Mouse (Mus musculus) adrenal gland, postnatal 25 days (tissue): ENCODE results near the gene Tbc1d10c. TPM values are rescaled to one million over a fixed set of nuclear protein-coding genes. Genes with fewer than 3 reads are reported as not detected.

Experiments used
- DNase-seq: peaks from one replicate; pipeline ENCODE4 v3.0.0; 2021; ENCODE audit warnings: mixed read lengths
- total RNA-seq: library from RNA; stranded (reverse); gene quantifications from 2 replicates; pipeline ENCODE4 v1.2.3, GENCODE M21; 2021

Gene Tbc1d10c
- total RNA-seq, 1 experiment from 2014 or later = 1.0 TPM

DNA sequence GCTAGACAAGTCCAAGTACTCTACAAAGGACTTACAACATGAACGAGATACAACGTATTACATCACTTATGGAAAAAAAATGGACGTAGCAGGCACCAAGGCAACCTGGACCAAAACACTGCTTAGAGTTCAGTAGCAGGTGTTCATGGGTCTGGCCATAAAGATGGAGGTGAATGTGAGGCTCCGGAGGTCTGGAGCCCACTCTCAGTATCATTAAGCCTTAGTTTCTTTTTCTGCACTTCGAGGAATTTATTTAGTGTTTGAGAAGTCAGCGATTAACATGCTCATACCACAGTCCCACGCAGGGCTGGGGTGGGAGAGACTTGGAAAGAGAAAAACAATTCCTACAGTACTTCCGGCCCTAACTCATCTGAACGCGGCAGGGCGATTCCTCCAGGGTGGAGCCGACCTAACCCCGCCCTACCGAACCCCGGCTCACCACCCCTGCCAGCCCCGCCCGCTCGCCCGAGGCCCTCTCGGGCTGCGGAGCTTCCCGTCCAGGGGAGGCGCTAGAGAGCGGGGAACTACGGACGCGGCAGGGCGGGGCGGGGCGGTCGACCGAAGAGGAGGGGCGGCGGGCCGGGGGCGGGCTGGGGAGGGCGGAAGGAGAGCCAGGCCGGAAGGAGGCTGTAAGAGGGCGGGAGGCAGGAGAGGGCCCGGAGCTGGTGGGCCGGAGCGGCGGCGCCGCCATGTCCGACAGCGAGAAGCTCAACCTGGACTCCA lies 605 bp upstream of the Tbc1d10c start, which contains the start of gene Ppp1ca:
Ppp1ca (plus strand) TSS at position 538 of the 723 bp plus-strand sequence.
- peak; percentile 99 for DNase-seq

DNA sequence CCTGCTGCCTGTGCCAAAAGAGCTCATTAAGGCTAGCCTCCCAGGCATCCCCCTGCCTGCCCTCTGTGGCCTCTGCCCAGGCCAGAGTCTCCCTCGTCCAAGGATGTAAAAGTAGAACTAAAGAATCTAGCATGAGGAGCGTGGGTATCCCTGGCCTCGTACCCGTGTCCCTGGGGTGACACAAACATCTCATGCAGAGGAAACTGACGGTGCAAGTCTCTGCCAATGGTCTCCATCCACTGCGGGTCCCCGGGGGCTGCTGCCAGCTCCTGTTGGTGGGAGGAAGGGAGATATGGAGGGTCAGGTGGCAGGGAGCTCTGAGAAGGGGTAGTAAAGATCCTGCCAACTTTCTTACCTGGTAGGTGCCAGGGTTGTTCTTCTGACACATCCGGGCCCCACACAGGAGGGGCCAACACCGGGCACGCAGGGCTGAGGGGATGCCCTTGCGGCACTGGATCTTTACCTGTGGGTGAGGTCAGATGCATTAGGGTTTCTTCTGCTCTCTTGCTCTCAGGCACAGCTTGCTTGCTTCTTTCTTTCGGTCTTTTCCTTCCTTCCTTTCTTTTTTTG lies 1.9 kb downstream of the Tbc1d10c start:
- no peak for DNase-seq

DNA sequence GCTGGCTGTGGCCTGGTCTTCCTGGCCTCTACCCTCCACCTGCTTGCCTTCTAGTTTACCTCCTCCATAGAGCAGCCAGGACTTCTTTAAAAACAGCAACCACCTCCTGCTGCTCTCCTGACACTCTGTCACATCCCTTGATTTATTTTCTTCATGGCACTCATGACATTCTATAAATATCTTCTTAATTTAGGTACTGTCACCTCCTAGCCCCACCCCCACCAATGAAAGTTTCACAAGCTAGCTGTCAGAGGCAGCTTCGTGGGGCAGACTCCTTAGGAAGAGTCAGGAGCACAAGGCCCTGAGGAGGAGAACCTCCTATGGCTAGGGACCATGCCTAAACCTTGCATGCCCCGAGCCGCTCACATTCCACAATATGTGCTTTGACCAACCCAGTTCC lies 3.8 kb downstream of the Tbc1d10c start:
- DNase-seq = no peak

DNA sequence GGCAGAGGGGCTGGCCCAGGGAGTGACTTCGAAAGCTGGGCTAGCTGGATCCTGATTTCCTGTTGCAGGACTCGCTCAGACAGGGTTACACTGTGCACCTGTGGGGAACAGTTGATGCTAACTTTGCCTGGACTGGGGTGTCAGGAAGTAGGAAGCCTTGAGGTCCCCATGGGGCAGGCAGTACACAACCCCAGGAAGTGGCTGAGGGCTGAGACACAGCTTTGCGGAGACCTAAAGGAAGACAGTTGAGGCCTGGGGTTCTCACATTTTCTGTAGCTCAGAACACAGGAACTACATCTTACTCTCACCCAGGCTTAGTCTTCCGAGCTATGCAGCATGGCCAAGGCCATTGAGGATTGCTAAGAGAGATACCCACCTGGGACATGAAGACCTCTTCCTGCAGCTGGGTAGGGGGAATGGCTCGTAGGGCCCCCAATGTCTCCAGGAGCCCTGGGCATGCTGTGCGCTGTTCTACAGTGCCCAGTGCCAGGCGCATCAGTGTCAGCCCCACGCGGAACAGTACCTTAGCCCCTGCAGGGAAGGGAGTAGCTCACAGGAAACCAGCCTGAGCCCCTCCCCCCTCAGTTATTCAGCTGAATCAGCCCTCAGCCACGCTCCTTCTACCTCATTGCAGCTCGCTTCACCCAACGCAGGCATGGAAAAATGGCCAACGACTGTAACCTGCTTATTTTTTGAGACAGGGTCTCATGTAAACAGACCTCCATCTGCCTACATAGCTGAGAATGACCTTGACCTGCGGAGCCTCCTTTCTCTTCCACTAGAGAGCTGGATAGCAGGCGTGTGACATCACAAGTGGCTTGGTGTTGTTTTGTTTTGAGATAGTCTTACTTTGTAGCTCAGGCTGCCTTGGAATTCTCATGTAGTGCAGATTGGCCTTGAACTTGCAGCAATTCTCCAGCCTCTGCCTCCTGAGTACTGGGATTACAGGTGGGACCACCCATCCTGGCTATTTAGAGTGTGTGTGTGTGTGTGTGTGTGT lies 5.8 kb downstream of the Tbc1d10c start:
- DNase-seq = no peak

DNA sequence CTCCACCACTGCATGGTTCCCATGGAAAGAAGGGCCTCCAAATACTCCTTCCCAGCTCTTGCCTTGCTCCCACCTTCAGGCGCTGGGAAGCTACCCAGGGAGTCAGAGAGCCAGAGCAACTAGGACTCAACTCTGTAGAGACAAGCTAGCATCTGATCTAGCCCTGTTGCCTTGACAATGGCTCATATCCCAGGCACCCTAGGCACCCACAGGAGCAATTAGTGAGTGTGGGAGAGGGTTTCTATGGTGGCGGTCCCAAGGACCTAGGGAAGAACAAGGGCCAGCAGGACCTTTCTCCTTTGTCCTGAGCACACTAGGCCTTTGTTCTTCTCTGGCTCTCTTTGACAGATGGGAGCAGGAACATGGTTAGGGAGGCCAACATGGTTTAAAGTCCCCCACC lies 7.4 kb downstream of the Tbc1d10c start:
- DNase-seq = no peak

DNA sequence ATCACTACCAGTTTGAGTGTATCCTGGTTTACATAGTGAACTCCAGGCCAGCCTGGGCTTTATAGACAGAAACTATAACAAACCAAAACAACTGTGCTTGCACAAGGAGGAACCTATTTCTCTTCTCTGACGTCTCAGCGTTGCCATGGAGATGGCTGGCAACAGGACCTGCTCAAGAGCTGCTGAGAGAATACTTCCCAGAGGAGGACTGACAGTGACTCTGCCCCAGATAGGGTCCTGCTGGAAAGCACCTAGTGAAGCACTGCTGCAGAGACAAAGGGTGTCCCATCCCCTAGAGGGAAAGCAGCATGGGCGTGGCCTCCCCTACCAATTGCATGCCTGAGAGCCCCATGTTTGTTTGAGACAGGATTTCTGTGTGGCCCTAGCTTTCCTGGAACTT lies 9.2 kb downstream of the Tbc1d10c start:
- DNase-seq = peak; percentile 69

DNA sequence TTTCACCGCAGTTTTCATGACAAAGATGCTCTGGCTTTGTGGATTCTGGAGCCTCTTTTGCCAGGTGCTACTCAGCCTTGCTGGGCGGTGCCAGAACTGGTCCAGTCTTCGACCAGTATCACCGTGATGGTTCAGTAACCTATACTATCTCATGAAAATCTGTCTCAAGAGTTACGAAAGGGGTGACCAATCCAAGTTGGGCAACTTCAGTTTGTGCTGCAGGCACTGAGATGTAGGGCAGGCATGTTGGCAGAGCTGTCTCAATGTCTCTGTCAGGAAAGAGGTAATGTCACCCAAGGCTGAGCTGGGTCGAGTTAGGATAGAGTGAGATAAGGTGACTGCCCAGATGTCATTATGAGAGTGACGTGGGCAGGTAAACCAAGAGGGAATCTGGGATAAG lies 10.7 kb downstream of the Tbc1d10c start:
- DNase-seq = no peak

DNA sequence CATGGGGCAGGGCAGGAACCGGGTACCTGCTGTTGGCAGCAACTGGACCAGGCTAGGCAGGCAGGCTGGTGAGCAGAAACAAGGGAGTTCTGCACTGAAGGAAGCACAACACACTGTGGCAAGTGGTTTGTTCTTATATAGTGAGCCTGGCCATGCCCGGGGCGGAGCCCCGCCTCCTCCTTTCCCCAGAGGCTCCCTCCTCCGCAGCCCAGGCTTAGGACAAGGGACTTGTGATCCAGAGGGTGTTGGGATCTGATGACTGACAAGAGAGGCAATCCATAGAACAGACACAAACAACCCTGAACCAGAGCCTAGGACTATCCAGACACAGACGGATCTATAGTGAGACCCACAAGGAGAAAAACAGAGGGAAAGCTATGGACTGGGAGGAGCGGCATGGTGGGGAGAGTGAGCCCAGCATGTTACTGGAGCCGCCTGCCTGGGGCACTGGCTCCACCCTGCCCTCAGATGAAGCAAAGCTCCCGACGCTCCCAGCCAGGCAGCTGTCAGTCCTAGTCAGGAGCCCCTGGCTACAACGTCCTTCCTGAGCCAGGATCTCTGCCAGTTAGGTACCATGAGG lies 15.6 kb downstream of the Tbc1d10c start, which contains the start of gene Carns1:
Carns1 (minus strand) TSS at position 112 of the 580 bp plus-strand sequence.
- no peak for DNase-seq

DNA sequence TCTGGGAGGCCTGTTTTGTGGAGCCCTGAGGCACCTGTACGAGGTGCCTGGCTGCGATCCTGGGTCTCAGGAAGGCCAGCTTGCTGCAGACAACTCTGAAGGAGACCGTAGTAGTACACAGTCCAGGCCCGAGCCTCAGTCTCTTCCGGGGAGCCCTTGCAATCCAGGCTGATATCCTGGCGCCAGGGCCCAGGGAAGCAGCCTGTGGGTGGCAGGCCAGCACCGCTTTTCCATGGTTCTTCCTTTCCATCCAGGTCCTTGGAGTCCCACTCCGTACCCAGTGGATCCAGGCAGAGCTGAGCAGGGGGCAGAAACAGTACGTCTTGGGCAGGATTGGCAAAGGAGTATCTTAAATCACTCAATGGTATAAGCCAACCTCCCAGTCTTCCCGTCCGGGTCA lies 18.2 kb downstream of the Tbc1d10c start:
- no peak for DNase-seq

DNA sequence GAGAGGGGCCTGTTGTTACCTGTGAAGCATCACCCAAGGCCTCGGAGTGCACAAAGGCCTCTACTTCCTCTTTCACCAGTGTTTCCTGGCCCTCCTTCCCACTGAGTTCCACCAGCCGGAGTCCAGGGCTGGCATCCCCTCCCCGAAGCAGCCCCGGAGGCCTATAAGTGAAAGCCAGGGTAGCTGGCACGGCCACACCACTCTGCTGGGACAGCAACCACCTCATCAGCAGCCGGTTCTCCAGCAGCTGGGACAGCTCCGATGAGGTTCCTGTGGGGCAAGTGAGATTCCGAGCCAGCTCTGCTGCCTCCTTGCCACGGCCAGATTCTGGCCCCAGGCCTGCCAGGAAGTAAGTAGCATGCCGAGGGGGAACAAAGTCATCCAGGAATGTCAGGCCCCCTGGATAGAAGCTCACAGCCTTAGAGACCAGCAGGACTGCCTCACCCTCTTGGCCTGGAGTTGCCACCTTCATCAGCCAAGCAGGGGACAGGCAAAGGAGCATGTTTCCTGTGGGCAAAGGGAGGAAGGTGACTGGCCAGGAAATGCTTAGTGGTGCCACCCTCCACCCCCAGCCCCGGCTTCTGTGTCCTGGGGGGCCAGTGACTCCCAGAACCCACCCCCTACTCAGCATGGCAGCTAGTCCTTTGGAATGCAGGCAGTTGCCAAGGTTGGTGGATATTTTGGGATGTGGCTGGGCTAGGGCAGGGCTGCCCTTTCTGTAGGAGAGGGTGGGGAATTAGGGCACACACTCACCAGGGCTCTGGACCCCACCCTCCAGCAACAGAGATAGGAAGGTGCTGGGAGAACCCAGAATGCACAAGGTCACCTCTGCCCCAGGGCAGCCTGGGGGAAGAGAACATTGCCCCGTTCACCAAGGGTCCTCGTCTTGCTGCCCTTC lies 19.4 kb downstream of the Tbc1d10c start:
- no peak for DNase-seq

DNA sequence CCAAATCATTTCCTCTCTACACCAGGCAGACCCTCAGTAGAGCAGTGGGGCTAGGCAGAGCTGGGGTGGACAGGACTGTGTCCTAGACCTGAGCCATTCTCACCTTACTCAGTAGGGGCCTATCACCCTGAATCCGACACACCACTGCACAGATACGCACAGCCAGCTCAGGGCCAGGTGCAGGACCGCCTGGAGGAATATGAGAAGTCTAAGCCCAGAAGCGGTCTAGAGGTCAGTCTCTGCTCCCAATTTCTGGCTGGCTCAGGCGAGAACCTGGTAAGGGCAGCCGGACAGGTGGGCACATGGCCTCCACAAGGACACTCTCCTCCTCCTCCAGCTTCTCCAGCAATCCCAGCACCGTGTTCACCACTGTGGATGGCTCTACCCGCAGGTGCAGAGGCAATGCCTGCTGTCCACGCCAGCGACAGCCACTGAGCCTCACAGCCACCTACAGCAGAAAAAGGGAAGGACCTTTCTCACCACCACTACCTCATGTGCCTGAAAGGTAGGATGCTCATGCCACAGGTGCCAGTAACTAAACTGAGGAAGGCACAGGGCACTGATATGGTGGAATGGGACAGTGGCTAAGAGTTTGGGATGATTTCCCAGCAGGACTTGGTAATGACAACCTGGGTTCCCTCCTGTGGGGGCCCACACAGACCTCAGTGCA lies 20.2 kb downstream of the Tbc1d10c start:
- no peak for DNase-seq

DNA sequence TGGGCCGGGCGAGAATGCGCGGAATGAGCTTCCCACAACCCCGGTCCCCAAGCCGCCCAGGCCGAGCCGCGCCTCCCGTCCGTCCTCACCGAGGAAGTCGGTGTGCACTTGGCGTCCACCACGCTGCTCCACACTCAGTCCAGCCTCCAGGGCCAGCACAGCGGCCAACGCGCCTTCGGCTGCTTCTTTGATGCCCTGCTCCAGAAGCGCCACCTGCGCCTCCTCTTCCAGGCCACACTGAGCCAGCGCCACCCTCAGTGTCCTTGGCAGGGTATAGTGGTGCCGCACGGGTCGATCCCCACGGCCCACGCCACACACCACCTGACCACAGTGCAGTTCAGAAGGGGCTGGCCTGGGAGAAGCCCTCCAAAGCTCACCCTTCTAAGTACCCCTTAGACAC lies 21.3 kb downstream of the Tbc1d10c start:
- no peak for DNase-seq

DNA sequence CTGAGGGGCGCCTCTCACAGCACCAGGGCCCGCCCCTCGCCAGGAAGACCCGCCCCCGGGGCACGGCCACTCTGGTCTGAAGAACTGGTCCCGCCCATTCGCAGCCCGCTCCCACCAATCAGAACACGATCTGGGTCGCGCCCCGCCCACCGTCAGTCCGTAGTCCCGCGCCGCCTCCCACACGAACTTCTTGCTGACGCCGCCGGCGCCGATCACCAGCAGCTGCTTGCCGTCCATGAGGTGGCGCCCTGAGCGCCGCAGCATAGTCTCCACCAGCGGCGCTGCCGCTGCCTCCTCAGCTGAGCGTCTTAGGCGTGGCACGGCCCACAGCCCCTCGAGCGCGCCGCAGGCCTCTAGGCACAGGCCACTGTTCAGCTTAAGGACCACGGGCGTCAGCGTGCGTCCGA lies 21.7 kb downstream of the Tbc1d10c start:
- DNase-seq = peak; percentile 99

DNA sequence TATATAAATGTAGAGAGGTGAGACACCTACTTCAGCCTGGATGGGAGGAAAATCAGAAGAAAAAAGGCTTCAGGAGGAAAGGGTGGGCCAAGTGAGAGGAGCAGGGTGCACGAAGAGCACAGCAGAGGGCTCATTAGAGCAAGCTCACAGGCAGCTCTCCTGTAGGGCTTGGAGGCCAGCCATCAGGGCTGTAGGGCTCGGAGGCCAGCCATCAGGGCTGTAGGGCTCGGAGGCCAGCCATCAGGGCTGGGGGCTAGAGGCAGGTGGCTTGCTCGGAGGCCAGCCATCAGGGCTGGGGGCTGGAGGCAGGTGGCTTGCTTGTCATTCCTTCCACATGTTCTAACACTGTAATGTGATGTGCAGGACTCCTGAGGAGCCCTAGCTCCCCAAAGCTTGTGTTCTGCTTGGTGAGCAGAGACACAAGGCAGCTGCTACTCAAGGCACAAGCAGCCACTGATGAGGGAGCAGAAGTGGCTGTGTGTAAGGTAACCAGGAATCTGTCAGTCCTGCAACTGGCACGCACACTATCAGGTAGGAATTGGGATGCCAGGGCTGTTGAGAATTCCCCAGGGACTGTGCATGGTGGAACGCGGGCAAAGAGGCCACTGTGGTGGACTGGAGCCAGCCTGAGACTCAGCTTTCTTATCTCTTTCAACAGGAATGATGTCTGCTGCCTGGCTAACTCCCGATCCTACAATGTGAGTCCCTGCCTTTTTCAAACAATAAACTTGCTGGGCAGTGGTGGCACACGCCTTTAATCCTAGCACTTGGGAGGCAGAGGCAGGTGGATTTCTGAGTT lies 24.2 kb downstream of the Tbc1d10c start:
- DNase-seq = no peak

DNA sequence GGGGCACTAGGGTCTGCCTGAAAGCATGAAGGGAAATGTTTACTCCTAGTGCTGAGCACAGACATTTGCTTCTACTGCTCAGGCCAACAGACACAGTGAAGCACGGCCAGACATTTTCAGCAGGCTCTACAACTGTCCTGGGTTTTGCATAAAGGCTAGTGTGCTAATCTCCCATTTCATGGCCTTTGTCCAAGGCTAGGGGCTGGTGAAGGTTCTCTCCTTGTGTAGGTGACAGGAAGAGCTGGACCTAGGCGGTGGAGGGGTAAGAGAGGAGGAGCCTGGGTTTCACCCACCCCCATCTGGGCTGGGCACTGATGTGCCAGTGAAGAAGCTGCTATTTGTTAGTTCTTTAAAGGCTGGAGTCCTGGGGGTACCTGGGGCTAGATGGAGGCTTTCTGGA lies 26.4 kb downstream of the Tbc1d10c start:
- DNase-seq = no peak

DNA sequence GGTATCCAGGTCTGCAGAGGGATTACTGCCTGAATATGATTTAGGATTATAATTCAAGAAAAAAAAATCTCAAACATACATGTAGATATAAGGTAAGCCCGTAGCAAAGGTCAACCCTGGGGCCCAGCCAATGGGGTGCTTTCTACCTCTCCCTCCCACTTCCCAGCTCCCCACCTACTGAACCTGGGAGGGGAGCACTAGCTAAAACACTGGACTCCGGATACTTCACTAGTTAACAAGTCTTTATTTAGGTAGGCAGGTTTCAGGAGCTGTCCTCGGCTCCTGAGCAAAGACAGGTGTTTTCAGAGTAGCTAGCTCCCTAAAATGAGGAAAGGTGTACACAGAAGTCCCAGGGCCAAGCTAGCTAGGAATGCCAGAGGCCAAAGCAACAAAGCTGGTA lies 27.0 kb downstream of the Tbc1d10c start:
- DNase-seq = no peak

DNA sequence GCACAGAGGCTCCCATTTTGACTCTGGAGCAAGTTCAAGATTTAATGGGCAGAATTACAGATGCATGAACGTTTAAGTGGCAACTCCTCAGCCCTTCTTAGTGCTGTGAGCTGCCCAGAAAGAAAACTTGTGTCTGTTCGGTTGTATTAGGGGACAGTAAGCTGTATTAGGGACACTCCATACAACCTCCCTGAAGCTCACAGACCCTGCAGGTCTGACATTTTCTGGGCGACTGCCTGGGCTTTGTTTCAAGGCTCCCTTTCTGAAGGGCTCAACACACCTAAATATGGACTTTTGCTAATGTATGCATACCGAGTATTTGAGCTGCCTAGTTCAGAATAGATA lies 27.6 kb downstream of the Tbc1d10c start:
- no peak for DNase-seq

DNA sequence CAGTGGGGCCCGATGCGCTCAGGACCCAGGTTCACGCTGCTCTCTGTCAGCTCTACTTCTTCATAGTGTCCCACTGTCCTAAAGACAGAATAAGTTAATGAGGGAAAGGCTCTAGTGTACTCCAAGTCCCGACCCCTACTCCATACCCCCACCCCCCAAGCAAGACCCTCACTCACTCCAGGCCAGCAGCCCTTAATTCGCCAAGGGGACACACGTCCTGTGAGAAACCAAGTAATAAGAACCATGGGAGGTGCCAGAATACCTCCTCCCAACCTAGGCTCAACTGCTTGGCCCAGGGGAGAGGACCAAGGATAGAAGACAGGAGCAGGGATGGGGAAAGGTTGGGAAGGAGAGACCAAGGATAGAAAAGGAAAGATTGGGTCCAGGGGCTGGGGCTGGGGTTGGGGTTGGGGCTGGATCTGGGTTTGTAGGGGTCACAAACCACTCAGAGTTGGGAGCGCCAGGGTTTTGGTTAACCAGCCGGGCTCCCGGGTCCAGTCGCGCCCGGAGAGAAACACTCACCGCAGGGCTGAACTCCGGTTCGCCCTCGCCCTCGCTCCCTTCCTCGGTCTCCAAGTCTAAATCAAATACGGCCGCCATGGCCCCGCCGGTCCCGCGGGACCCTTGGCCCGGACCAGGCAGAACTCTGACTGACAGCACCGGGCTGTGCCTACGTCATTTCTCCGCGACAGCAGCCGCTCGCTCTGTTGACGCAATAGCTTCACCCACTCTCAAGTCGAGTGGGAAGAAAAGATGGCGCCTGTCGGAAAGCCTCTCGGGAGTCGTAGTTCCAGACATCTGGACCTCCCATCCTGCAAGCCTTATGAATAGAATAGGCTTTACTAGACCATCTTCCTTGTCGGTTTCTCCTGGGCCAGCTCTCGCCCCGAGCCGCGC lies 28.2 kb downstream of the Tbc1d10c start, which contains the start of gene Rps6kb2:
Rps6kb2 (minus strand) TSS at position 709 of the 897 bp plus-strand sequence.
- peak; percentile 93 for DNase-seq

DNA sequence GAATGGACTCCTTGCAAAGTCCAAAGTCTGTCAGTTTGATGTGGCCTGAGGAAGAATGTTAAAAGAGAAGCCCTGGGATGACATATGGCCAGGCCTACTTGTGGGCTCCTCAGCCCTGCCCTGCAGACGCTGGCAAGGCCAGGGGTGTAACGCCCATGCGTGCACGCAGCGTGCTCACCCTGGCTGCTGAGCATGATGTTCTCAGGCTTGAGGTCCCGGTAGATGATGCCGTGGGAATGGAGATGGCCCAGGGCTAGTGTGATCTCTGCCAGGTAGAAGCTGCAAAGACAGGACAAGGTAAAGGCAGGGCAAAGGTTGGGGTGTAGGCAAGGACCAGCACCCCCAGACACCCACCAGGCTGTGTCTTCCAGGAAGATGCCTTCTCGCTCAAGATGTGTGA lies 32.0 kb downstream of the Tbc1d10c start:
- no peak for DNase-seq
